Mouse (Mus musculus): ENCODE measurements at regions not wholly inside any gene's neighbourhood (a gene's known extent, or its start where the extent isn't known, plus 50 kb on each side); places are given as distances from the start of the nearest gene placed in this dataset.

DNA sequence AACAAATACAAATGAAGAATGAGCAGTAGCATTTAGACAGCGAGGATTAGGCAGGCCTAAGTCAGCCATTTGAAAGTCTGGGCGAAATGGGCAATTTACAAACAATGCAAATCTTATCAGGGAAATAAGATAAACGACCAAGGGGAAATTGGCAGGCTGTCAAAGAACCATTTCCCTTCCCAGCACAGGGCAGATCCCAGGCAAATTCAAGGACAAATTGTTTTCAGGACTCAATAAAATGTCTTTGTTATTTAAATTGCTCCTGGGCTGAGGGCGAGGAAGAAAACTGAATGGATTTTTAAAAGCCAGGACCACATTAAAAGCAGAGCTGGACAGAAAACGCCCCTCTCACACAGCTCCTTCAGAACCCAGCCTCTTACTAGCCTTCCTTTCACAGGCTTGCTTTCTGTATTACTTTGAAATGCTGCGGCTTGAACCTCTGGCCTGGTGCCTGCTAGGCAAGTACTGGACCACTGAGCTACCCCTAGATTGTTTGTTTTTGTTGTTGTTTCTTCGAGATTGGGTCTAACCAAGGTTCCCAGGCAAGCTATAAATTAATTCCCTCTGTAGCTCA, 221.4 kb downstream of the Pmp22 start:
- TF ChIP-seq CTCF (IDR thresholded peaks at IDR 0.05; ENCODE audit: control insufficient read depth, insufficient read depth, low read length) (no peak), POLR2A (IDR thresholded peaks at IDR 0.05; ENCODE audit: borderline replicate concordance, control insufficient read depth, low read depth, low read length) (no peak)

Data from bone marrow, adult 2 months (tissue).